Mouse (Mus musculus): ENCODE measurements around the gene Cap1. TPM values are rescaled to one million over a fixed set of nuclear protein-coding genes. Genes with fewer than 3 reads are reported as not detected.

Gene Cap1
- polyA plus RNA-seq, 1 experiment from 2014 or later = 84.3 TPM

- Histone ChIP-seq H3K9me3 (ENCODE audit: control insufficient read depth, low read depth, low read length) (no peaks in the 10 kb centered on the region), H3K9ac (replicated peaks; ENCODE audit: low read depth, low read length) (no peak overlapping the region), H3K4me3 (ENCODE audit: low read depth, low read length) (no peak overlapping the region), H3K27me3 (ENCODE audit: control insufficient read depth, insufficient read depth, low read length) (no peaks in the 10 kb centered on the region), H3K27ac (ENCODE audit: low read length) (no peak overlapping the region), H3K4me1 (ENCODE audit: control insufficient read depth, insufficient read depth, low read length) (peaks cover 14% of the 10 kb centered on the region), H3K4me2 (replicated peaks; ENCODE audit: low read depth, low read length) (no peak overlapping the region; the same call in 1 of the 2 replicates), H3K36me3 (ENCODE audit: control insufficient read depth, insufficient read depth, low read length) (no peaks in the 10 kb centered on the region)
- WGBS = 91% methylated on average over 3 of the region's 3 CpGs
- ATAC-seq (ENCODE audit: insufficient number of reproducible peaks, insufficient read depth, low FRiP score, low read depth) = no peak
Measured at GRCm38 (mm10) chr4:122883294-122883693, 2.6 kb downstream of the Cap1 start.

- H3K4me3 ChIP-seq (ENCODE audit: low read depth, low read length) = no peak overlapping the region
- no peaks in the 10 kb centered on the region for H3K27me3 ChIP-seq (ENCODE audit: control insufficient read depth, insufficient read depth, low read length)
- no peak overlapping the region for H3K27ac ChIP-seq (ENCODE audit: low read length)
- H3K4me2 ChIP-seq (replicated peaks; ENCODE audit: low read depth, low read length) = no peak overlapping the region
- H3K36me3 ChIP-seq (ENCODE audit: control insufficient read depth, insufficient read depth, low read length) = no peaks in the 10 kb centered on the region
- 72% methylated on average over 3 of the region's 3 CpGs for WGBS
- H3K9me3 ChIP-seq (ENCODE audit: control insufficient read depth, low read depth, low read length) = no peaks in the 10 kb centered on the region
- H3K4me1 ChIP-seq (ENCODE audit: control insufficient read depth, insufficient read depth, low read length) = peaks cover 14% of the 10 kb centered on the region
- no peak for ATAC-seq (ENCODE audit: insufficient number of reproducible peaks, insufficient read depth, low FRiP score, low read depth)
- no peak overlapping the region for H3K9ac ChIP-seq (replicated peaks; ENCODE audit: low read depth, low read length)
Measured at GRCm38 (mm10) chr4:122882544-122882943, 3.3 kb downstream of the Cap1 start.

- no peak overlapping the region for H3K9ac ChIP-seq (replicated peaks; ENCODE audit: low read depth, low read length)
- no peak overlapping the region; the same call in 1 of the 2 replicates for H3K27ac ChIP-seq (ENCODE audit: low read length)
- H3K9me3 ChIP-seq (ENCODE audit: control insufficient read depth, low read depth, low read length) = no peaks in the 10 kb centered on the region
- H3K4me2 ChIP-seq (replicated peaks; ENCODE audit: low read depth, low read length) = no peak overlapping the region
- no peaks in the 10 kb centered on the region for H3K27me3 ChIP-seq (ENCODE audit: control insufficient read depth, insufficient read depth, low read length)
- WGBS = 84% methylated on average over 2 of the region's 2 CpGs
- no peak for ATAC-seq (ENCODE audit: insufficient number of reproducible peaks, insufficient read depth, low FRiP score, low read depth)
- no peaks in the 10 kb centered on the region; the same call in 1 of the 2 replicates for H3K4me1 ChIP-seq (ENCODE audit: control insufficient read depth, insufficient read depth, low read length)
- H3K36me3 ChIP-seq (ENCODE audit: control insufficient read depth, insufficient read depth, low read length) = no peaks in the 10 kb centered on the region
- H3K4me3 ChIP-seq (ENCODE audit: low read depth, low read length) = no peak overlapping the region
Measured at GRCm38 (mm10) chr4:122878333-122879070, 7.4 kb downstream of the Cap1 start.

- no peak overlapping the region for H3K27ac ChIP-seq (ENCODE audit: low read length)
- H3K4me1 ChIP-seq (ENCODE audit: control insufficient read depth, insufficient read depth, low read length) = no peaks in the 10 kb centered on the region
- H3K36me3 ChIP-seq (ENCODE audit: control insufficient read depth, insufficient read depth, low read length) = peaks cover 31% of the 10 kb centered on the region
- H3K9me3 ChIP-seq (ENCODE audit: control insufficient read depth, low read depth, low read length) = no peaks in the 10 kb centered on the region
- no peak overlapping the region for H3K4me3 ChIP-seq (ENCODE audit: low read depth, low read length)
- H3K9ac ChIP-seq (replicated peaks; ENCODE audit: low read depth, low read length) = no peak overlapping the region
- WGBS = 90% methylated on average over 4 of the region's 4 CpGs
- H3K27me3 ChIP-seq (ENCODE audit: control insufficient read depth, insufficient read depth, low read length) = no peaks in the 10 kb centered on the region
- no peak for ATAC-seq (ENCODE audit: insufficient number of reproducible peaks, insufficient read depth, low FRiP score, low read depth)
- H3K4me2 ChIP-seq (replicated peaks; ENCODE audit: low read depth, low read length) = no peak overlapping the region
Measured at GRCm38 (mm10) chr4:122873512-122873911, 12.3 kb downstream of the Cap1 start.

GRCm38 (mm10) chr4:122873003-122873402, 12.9 kb downstream of the Cap1 start:
- Histone ChIP-seq H3K4me3 (ENCODE audit: low read depth, low read length) (no peak overlapping the region), H3K9me3 (ENCODE audit: control insufficient read depth, low read depth, low read length) (no peaks in the 10 kb centered on the region), H3K27me3 (ENCODE audit: control insufficient read depth, insufficient read depth, low read length) (no peaks in the 10 kb centered on the region), H3K27ac (ENCODE audit: low read length) (no peak overlapping the region), H3K9ac (replicated peaks; ENCODE audit: low read depth, low read length) (no peak overlapping the region), H3K4me2 (replicated peaks; ENCODE audit: low read depth, low read length) (no peak overlapping the region), H3K36me3 (ENCODE audit: control insufficient read depth, insufficient read depth, low read length) (peaks cover 36% of the 10 kb centered on the region), H3K4me1 (ENCODE audit: control insufficient read depth, insufficient read depth, low read length) (no peaks in the 10 kb centered on the region)
- WGBS = 70% methylated on average over 5 of the region's 5 CpGs
- no peak for ATAC-seq (ENCODE audit: insufficient number of reproducible peaks, insufficient read depth, low FRiP score, low read depth)

- ATAC-seq (ENCODE audit: insufficient number of reproducible peaks, insufficient read depth, low FRiP score, low read depth) = no peak
- H3K27ac ChIP-seq (ENCODE audit: low read length) = no peak overlapping the region
- H3K9ac ChIP-seq (replicated peaks; ENCODE audit: low read depth, low read length) = no peak overlapping the region
- 82% methylated on average over 2 of the region's 2 CpGs for WGBS
- H3K4me3 ChIP-seq (ENCODE audit: low read depth, low read length) = no peak overlapping the region
- H3K36me3 ChIP-seq (ENCODE audit: control insufficient read depth, insufficient read depth, low read length) = peaks cover 41% of the 10 kb centered on the region
- H3K4me2 ChIP-seq (replicated peaks; ENCODE audit: low read depth, low read length) = no peak overlapping the region
- H3K27me3 ChIP-seq (ENCODE audit: control insufficient read depth, insufficient read depth, low read length) = no peaks in the 10 kb centered on the region
- no peaks in the 10 kb centered on the region for H3K9me3 ChIP-seq (ENCODE audit: control insufficient read depth, low read depth, low read length)
- no peaks in the 10 kb centered on the region for H3K4me1 ChIP-seq (ENCODE audit: control insufficient read depth, insufficient read depth, low read length)
Measured at GRCm38 (mm10) chr4:122871989-122872388, 13.9 kb downstream of the Cap1 start.

GRCm38 (mm10) chr4:122871269-122871668, 14.6 kb downstream of the Cap1 start:
- no peak overlapping the region for H3K4me3 ChIP-seq (ENCODE audit: low read depth, low read length)
- 92% methylated on average over 11 of the region's 11 CpGs for WGBS
- H3K36me3 ChIP-seq (ENCODE audit: control insufficient read depth, insufficient read depth, low read length) = peaks cover 45% of the 10 kb centered on the region

GRCm38 (mm10) chr4:122870741-122871140, 15.1 kb downstream of the Cap1 start:
- WGBS = 84% methylated on average over 5 of the region's 5 CpGs
- H3K9me3 ChIP-seq (ENCODE audit: control insufficient read depth, low read depth, low read length) = no peaks in the 10 kb centered on the region
- H3K4me3 ChIP-seq (ENCODE audit: low read depth, low read length) = no peak overlapping the region
- no peak overlapping the region for H3K4me2 ChIP-seq (replicated peaks; ENCODE audit: low read depth, low read length)
- H3K36me3 ChIP-seq (ENCODE audit: control insufficient read depth, insufficient read depth, low read length) = peaks cover 50% of the 10 kb centered on the region
- no peaks in the 10 kb centered on the region for H3K4me1 ChIP-seq (ENCODE audit: control insufficient read depth, insufficient read depth, low read length)
- no peak overlapping the region for H3K9ac ChIP-seq (replicated peaks; ENCODE audit: low read depth, low read length)
- no peak overlapping the region for H3K27ac ChIP-seq (ENCODE audit: low read length)
- no peak for ATAC-seq (ENCODE audit: insufficient number of reproducible peaks, insufficient read depth, low FRiP score, low read depth)
- H3K27me3 ChIP-seq (ENCODE audit: control insufficient read depth, insufficient read depth, low read length) = no peaks in the 10 kb centered on the region

More at GRCm38 (mm10) chr4:122871269-122871668, 14.6 kb downstream of the Cap1 start:
- H3K27me3 ChIP-seq (ENCODE audit: control insufficient read depth, insufficient read depth, low read length) = no peaks in the 10 kb centered on the region
- no peak overlapping the region for H3K9ac ChIP-seq (replicated peaks; ENCODE audit: low read depth, low read length)
- ATAC-seq (ENCODE audit: insufficient number of reproducible peaks, insufficient read depth, low FRiP score, low read depth) = no peak
- H3K9me3 ChIP-seq (ENCODE audit: control insufficient read depth, low read depth, low read length) = no peaks in the 10 kb centered on the region
- H3K27ac ChIP-seq (ENCODE audit: low read length) = no peak overlapping the region
- H3K4me2 ChIP-seq (replicated peaks; ENCODE audit: low read depth, low read length) = no peak overlapping the region
- H3K4me1 ChIP-seq (ENCODE audit: control insufficient read depth, insufficient read depth, low read length) = no peaks in the 10 kb centered on the region

GRCm38 (mm10) chr4:122870027-122870426, 15.8 kb downstream of the Cap1 start:
- no peak overlapping the region for H3K9ac ChIP-seq (replicated peaks; ENCODE audit: low read depth, low read length)
- H3K4me1 ChIP-seq (ENCODE audit: control insufficient read depth, insufficient read depth, low read length) = no peaks in the 10 kb centered on the region
- H3K27ac ChIP-seq (ENCODE audit: low read length) = no peak overlapping the region
- no peaks in the 10 kb centered on the region for H3K27me3 ChIP-seq (ENCODE audit: control insufficient read depth, insufficient read depth, low read length)
- H3K4me2 ChIP-seq (replicated peaks; ENCODE audit: low read depth, low read length) = no peak overlapping the region
- ATAC-seq (ENCODE audit: insufficient number of reproducible peaks, insufficient read depth, low FRiP score, low read depth) = no peak
- peaks cover 57% of the 10 kb centered on the region for H3K36me3 ChIP-seq (ENCODE audit: control insufficient read depth, insufficient read depth, low read length)
- no peaks in the 10 kb centered on the region for H3K9me3 ChIP-seq (ENCODE audit: control insufficient read depth, low read depth, low read length)
- H3K4me3 ChIP-seq (ENCODE audit: low read depth, low read length) = no peak overlapping the region
